Mouse (Mus musculus) stomach, embryonic 15.5 days (tissue): ENCODE measurements around the gene Dnajb12. TPM values are rescaled to one million over a fixed set of nuclear protein-coding genes. Genes with fewer than 3 reads are reported as not detected.

Experiments
- ATAC-seq: fragments of 200-750 bp; cut with Nextera tagmentation; 2 replicates; pipeline ENCODE4 v1.8.0; 2017; ENCODE audit warnings: low read depth, moderate number of reproducible peaks, moderate TSS enrichment; ENCODE audit not compliant: insufficient read depth, low FRiP score
- H3K27ac ChIP-seq: fragments of 300-500 bp; sonication (generic); 2 replicates; pipeline ENCODE4 v1.5.1; 2015; ENCODE audit warnings: mild to moderate bottlenecking, inconsistent platforms
- H3K27me3 ChIP-seq: fragments of 300-500 bp; sonication (generic); replicated peaks from 2 replicates; pipeline ENCODE4 v1.6.1; 2015; ENCODE audit warnings: inconsistent platforms
- H3K36me3 ChIP-seq: fragments of 300-500 bp; sonication (generic); 2 replicates; pipeline ENCODE4 v1.6.1; 2015; ENCODE audit warnings: inconsistent platforms
- H3K4me1 ChIP-seq: fragments of 300-500 bp; sonication (generic); 2 replicates; pipeline ENCODE4 v1.6.1; 2015; ENCODE audit warnings: inconsistent platforms
- H3K4me2 ChIP-seq: fragments of 300-500 bp; sonication (generic); 2 replicates; pipeline ENCODE4 v1.6.1; 2015; ENCODE audit warnings: mild to moderate bottlenecking, inconsistent platforms
- H3K4me3 ChIP-seq: fragments of 300-500 bp; sonication (generic); replicated peaks from 2 replicates; pipeline ENCODE4 v1.5.1; 2015; ENCODE audit warnings: inconsistent platforms
- H3K9ac ChIP-seq: fragments of 300-500 bp; sonication (generic); 2 replicates; pipeline ENCODE4 v1.6.1; 2015; ENCODE audit warnings: inconsistent platforms
- H3K9me3 ChIP-seq: fragments of 300-500 bp; sonication (generic); 2 replicates; pipeline ENCODE4 v1.6.1; 2016; ENCODE audit warnings: inconsistent platforms
- WGBS: fragments of 180-500 bp; shearing (Covaris S2); methylation state at CpG from one replicate; pipeline ENCODE4 v1.1.7; 2015; 5-methylcytosine and 5-hydroxymethylcytosine counted together
- polyA plus RNA-seq: library from polyadenylated mRNA; unstranded; fragments of >200 nt; fragmentation: Nextera tagmentation; extraction: Ambion mirVana; gene quantifications from 2 replicates; pipeline ENCODE4 v1.2.1, GENCODE M21; 2015

Dnajb12 gene
- polyA plus RNA-seq, 1 experiment from 2014 or later, result 20.6 TPM

DNA sequence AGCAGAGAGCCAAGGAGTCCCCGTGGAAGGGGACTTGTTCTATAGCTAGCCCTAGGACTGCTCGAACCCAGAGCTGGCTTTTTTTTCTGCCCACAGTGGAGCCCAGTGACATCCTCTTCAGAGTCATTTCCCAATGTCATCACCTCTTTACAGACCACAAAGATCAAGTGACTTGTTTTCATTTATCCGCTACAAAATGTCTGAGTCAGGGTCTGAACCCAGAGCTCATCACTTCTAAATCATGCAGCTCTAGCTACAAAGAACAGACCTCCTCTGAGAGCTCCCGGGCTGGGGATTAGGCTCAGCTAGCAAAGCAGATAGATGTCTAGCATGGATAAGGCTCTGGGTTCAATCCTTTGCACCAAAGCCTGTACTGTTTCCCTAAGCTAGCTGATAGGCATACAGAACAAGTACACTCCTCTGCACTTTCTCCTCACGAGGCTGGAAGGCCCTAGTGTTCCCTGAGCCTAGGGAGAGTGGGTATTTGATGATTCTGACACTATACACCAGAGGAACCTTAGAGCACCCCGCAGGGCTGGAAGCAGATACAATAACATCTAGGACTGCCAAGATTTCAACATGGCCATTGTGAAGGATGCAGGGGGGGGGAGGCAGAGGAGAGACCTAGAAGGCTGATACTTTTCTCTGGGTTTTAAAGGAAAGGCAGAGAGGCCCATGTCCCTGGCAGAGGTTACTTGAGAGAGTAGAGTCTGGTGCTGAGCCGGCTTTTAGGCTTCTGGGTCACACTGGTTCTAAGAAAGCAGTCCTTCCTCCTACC lies 68.1 kb downstream of the Dnajb12 start:
- H3K27ac ChIP-seq, result no peak overlapping the region
- WGBS, result 56% methylated on average over 7 of the region's 7 CpGs
- peaks cover 30% of the 10 kb centered on the region for H3K4me1 ChIP-seq

DNA sequence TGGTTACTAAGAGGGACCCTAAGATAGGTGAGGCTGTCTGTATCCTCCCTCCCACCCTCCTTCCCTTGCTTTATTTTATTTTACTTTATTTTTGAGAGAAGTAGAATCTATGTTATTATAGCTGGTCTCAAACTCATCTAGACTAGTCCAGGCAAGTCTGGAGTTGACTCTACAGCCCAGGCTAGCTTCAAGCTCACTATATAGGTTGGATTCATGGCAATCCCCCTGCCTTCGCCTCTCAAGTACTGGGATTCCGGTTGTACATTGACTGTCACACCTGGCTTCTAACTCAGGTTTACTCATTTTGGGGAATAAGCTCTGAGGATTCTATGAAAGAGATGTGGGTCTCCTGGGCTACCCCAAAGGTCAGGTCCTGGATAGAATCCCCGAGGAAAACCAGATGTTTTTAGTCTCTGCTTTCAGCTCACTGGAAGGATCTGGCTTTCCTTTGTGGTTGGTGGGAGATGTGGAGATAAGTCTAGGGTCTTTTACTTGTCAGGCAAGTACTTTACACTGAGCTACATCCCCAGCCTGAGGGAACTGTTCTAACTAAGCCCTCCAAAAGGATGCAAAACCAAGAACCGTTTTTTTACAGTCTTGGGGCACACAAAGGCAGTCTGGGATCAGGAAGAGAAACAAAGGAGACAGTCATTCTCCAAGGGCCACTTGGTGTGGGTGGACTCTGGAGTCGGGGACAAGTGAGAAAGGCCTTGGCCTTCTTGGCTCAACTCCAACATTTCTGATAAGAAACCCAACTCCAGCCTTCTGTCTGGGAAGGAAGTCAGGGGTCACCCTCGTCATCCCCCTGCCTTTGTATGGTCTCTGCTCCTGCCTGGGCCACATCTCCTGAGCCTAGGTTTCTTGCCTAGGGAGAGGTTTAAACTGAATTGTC lies 69.3 kb downstream of the Dnajb12 start:
- H3K4me3 ChIP-seq, result no peak overlapping the region
- peak overlapping the region; percentile 93 for H3K27ac ChIP-seq
- no peaks in the 10 kb centered on the region for H3K36me3 ChIP-seq
- H3K27me3 ChIP-seq, result no peaks in the 10 kb centered on the region
- H3K9me3 ChIP-seq, result no peaks in the 10 kb centered on the region
- H3K4me2 ChIP-seq, result peak overlapping the region; percentile 79
- no peak for ATAC-seq
- H3K9ac ChIP-seq, result no peak overlapping the region
- 45% methylated on average over 6 of the region's 6 CpGs for WGBS
- H3K4me1 ChIP-seq, result peaks cover 25% of the 10 kb centered on the region; the same call in 1 of the 2 replicates

More for the DNA sequence above, 68.1 kb downstream of the Dnajb12 start:
- H3K27me3 ChIP-seq, result no peaks in the 10 kb centered on the region
- H3K36me3 ChIP-seq, result no peaks in the 10 kb centered on the region
- H3K9me3 ChIP-seq, result no peaks in the 10 kb centered on the region
- no peak overlapping the region for H3K4me2 ChIP-seq
- H3K4me3 ChIP-seq, result no peak overlapping the region
- no peak for ATAC-seq
- H3K9ac ChIP-seq, result no peak overlapping the region

Other genes with a start within 250 kb of the Dnajb12 start
- 66.2 and 69.9 TPM in 2 replicates for gene Micu1, start 177.1 kb upstream of the Dnajb12 start, polyA plus RNA-seq
- 45.6 and 45.8 TPM in 2 replicates for gene Ddit4, start 72.3 kb downstream of the Dnajb12 start, polyA plus RNA-seq
- gene Ascc1, start 123.2 kb downstream of the Dnajb12 start, polyA plus RNA-seq, result 42.4 and 47.0 TPM in 2 replicates
- gene Anapc16, start 123.6 kb downstream of the Dnajb12 start, polyA plus RNA-seq, result 98.8 and 107 TPM in 2 replicates
- 5.3 and 6.1 TPM in 2 replicates for gene Spock2, start 226.7 kb downstream of the Dnajb12 start, polyA plus RNA-seq